Mouse (Mus musculus): ENCODE results near the gene Zfp866. TPM values are rescaled to one million over a fixed set of nuclear protein-coding genes. Genes with fewer than 3 reads are reported as not detected.
A peak's percentile ranks its signal among the peaks of the same experiment; 100 is the strongest.

The Zfp866 gene
- polyA plus RNA-seq, 1 experiment: 41.1 TPM

GRCm38 (mm10) chr8:69761814-69762445 is 29.0 kb downstream of the Zfp866 start:
- no peak overlapping the region for H3K9ac ChIP-seq (ENCODE audit: low read depth, poor library complexity, severe bottlenecking)
- no peak overlapping the region for H3K4me3 ChIP-seq (ENCODE audit: low read depth, low read length)
- TF ChIP-seq EP300 (IDR thresholded peaks at IDR 0.05; ENCODE audit: insufficient read depth, low read depth, low read length): no peak
- no peak for TF ChIP-seq POLR2A (IDR thresholded peaks at IDR 0.05; ENCODE audit: insufficient read depth, low read length)
- TF ChIP-seq CTCF (IDR thresholded peaks at IDR 0.05; ENCODE audit: low read depth, low read length): no peak
- peaks cover 5% of the 10 kb centered on the region; the same call in 1 of the 2 replicates for H3K9me3 ChIP-seq (replicated peaks; ENCODE audit: control insufficient read depth, insufficient read depth, low read length, poor library complexity, severe bottlenecking)
- no peaks in the 10 kb centered on the region for H3K4me1 ChIP-seq (ENCODE audit: control insufficient read depth, insufficient read depth, low read length)
- H3K36me3 ChIP-seq (ENCODE audit: control insufficient read depth, insufficient read depth, low read length, poor library complexity, severe bottlenecking): peaks cover 46% of the 10 kb centered on the region
- no peak overlapping the region for H3K27ac ChIP-seq (ENCODE audit: insufficient read depth, low read length)
- H3K27me3 ChIP-seq (ENCODE audit: control insufficient read depth, insufficient read depth, low read length, poor library complexity, severe bottlenecking): no peaks in the 10 kb centered on the region

DNA sequence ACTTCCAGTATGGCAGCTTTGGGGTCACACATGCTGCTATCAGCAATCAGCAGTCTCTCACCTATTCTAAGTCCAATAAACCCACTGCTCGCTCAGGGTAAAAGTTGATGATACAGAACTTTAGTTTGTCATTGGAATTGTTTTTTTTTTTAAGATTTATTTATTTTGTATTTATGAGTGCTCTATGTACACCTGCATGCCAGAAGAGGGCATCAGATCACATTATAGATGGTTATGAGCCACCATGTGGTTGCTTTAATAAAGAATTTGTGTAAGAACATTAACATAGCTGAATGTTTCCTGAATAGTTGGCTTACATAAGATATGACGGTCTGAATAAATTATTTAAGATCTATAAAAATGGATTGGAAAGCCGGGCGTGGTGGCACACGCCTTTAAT is 32.7 kb downstream of the Zfp866 start:
- TF ChIP-seq EP300 (IDR thresholded peaks at IDR 0.05; ENCODE audit: insufficient read depth, low read depth, low read length): no peak
- TF ChIP-seq CTCF (IDR thresholded peaks at IDR 0.05; ENCODE audit: low read depth, low read length): no peak
- no peak for TF ChIP-seq POLR2A (IDR thresholded peaks at IDR 0.05; ENCODE audit: insufficient read depth, low read length)
- H3K27me3 ChIP-seq (ENCODE audit: control insufficient read depth, insufficient read depth, low read length, poor library complexity, severe bottlenecking): no peaks in the 10 kb centered on the region
- no peak overlapping the region for H3K9ac ChIP-seq (ENCODE audit: low read depth, poor library complexity, severe bottlenecking)
- no peaks in the 10 kb centered on the region for H3K4me1 ChIP-seq (ENCODE audit: control insufficient read depth, insufficient read depth, low read length)
- no peak overlapping the region for H3K4me3 ChIP-seq (ENCODE audit: low read depth, low read length)
- no peak overlapping the region for H3K27ac ChIP-seq (ENCODE audit: insufficient read depth, low read length)
- H3K9me3 ChIP-seq (replicated peaks; ENCODE audit: control insufficient read depth, insufficient read depth, low read length, poor library complexity, severe bottlenecking): no peaks in the 10 kb centered on the region
- H3K36me3 ChIP-seq (ENCODE audit: control insufficient read depth, insufficient read depth, low read length, poor library complexity, severe bottlenecking): peaks cover 20% of the 10 kb centered on the region

GRCm38 (mm10) chr8:69752437-69752836 is 38.5 kb downstream of the Zfp866 start:
- Histone ChIP-seq H3K4me3 (ENCODE audit: low read depth, low read length) (no peak overlapping the region), H3K9ac (ENCODE audit: low read depth, poor library complexity, severe bottlenecking) (no peak overlapping the region), H3K27me3 (ENCODE audit: control insufficient read depth, insufficient read depth, low read length, poor library complexity, severe bottlenecking) (no peaks in the 10 kb centered on the region), H3K9me3 (replicated peaks; ENCODE audit: control insufficient read depth, insufficient read depth, low read length, poor library complexity, severe bottlenecking) (no peaks in the 10 kb centered on the region), H3K27ac (ENCODE audit: insufficient read depth, low read length) (no peak overlapping the region), H3K36me3 (ENCODE audit: control insufficient read depth, insufficient read depth, low read length, poor library complexity, severe bottlenecking) (peaks cover 4% of the 10 kb centered on the region), H3K4me1 (ENCODE audit: control insufficient read depth, insufficient read depth, low read length) (no peaks in the 10 kb centered on the region)
- no peak for TF ChIP-seq EP300 (IDR thresholded peaks at IDR 0.05; ENCODE audit: insufficient read depth, low read depth, low read length)
- TF ChIP-seq POLR2A (IDR thresholded peaks at IDR 0.05; ENCODE audit: insufficient read depth, low read length): no peak
- no peak for TF ChIP-seq CTCF (IDR thresholded peaks at IDR 0.05; ENCODE audit: low read depth, low read length)

DNA sequence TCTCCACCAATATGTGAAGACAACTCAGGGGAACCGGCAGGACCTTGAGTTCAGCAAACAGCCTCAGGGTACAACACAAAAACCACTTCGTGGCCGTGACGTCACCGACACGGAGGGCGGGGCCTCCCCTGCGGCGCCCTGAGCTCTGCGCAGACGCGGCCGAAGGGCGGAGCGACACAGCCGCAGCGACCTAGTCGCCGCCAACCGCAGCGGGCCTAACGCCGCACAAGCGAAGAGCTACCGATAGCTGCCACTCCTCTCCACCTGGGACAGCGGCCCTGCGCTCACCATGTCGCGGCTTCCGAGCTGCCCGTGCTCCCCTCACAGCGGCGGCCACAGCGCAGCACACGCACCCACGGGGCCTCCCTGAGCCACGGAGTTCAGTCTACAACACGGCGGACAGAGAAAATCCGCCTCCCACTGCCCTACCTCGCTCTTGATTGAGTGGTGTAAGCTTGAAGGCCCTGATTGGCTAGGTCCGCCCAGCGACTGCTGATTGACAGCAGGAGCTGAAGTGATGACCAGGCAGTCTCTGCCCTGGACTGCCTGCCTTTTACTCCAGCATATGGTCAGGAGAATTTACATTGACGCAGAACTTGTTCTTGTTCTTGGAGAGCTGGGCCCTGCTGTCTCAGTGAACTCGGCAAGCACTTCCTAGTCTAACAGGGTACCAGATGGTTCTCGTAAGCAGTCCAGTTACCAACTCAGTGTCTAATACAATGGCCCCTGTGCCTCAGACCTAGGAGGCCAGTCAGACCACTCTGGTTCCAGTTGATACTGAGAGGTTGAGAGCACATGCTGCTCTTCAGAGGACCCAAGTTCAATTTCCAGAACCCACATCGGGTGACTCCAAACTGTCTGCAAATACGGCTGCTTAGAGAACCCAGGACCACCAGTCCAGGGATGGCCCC is 41.2 kb downstream of the Zfp866 start, which contains the start of gene Zfp963:
Gene Zfp963, minus strand, starts transcription at position 427 of the 911 bp plus-strand sequence.
- Histone ChIP-seq H3K36me3 (ENCODE audit: control insufficient read depth, insufficient read depth, low read length, poor library complexity, severe bottlenecking) (no peaks in the 10 kb centered on the region), H3K9ac (ENCODE audit: low read depth, poor library complexity, severe bottlenecking) (peak within 1 kb of the TSS; percentile 49), H3K4me3 (ENCODE audit: low read depth, low read length) (peak within 1 kb of the TSS; percentile 75), H3K27ac (ENCODE audit: insufficient read depth, low read length) (peak within 1 kb of the TSS; percentile 54), H3K27me3 (ENCODE audit: control insufficient read depth, insufficient read depth, low read length, poor library complexity, severe bottlenecking) (no peaks in the 10 kb centered on the region), H3K4me1 (ENCODE audit: control insufficient read depth, insufficient read depth, low read length) (no peaks in the 10 kb centered on the region), H3K9me3 (replicated peaks; ENCODE audit: control insufficient read depth, insufficient read depth, low read length, poor library complexity, severe bottlenecking) (no peaks in the 10 kb centered on the region)
- no peak for TF ChIP-seq CTCF (IDR thresholded peaks at IDR 0.05; ENCODE audit: low read depth, low read length)
- peak; percentile 96 for TF ChIP-seq POLR2A (IDR thresholded peaks at IDR 0.05; ENCODE audit: insufficient read depth, low read length)

GRCm38 (mm10) chr8:69741231-69741630 is 49.7 kb downstream of the Zfp866 start:
- no peaks in the 10 kb centered on the region for H3K9me3 ChIP-seq (replicated peaks; ENCODE audit: control insufficient read depth, insufficient read depth, low read length, poor library complexity, severe bottlenecking)
- H3K4me1 ChIP-seq (ENCODE audit: control insufficient read depth, insufficient read depth, low read length): no peaks in the 10 kb centered on the region
- no peaks in the 10 kb centered on the region for H3K27me3 ChIP-seq (ENCODE audit: control insufficient read depth, insufficient read depth, low read length, poor library complexity, severe bottlenecking)
- no peak overlapping the region for H3K27ac ChIP-seq (ENCODE audit: insufficient read depth, low read length)
- no peak overlapping the region for H3K4me3 ChIP-seq (ENCODE audit: low read depth, low read length)
- no peak overlapping the region for H3K9ac ChIP-seq (ENCODE audit: low read depth, poor library complexity, severe bottlenecking)
- peaks cover 2% of the 10 kb centered on the region; the same call in 1 of the 2 replicates for H3K36me3 ChIP-seq (ENCODE audit: control insufficient read depth, insufficient read depth, low read length, poor library complexity, severe bottlenecking)
- TF ChIP-seq EP300 (IDR thresholded peaks at IDR 0.05; ENCODE audit: insufficient read depth, low read depth, low read length): no peak
- TF ChIP-seq POLR2A (IDR thresholded peaks at IDR 0.05; ENCODE audit: insufficient read depth, low read length): no peak
- TF ChIP-seq CTCF (IDR thresholded peaks at IDR 0.05; ENCODE audit: low read depth, low read length): no peak

- no peaks in the 10 kb centered on the region for H3K27me3 ChIP-seq (ENCODE audit: control insufficient read depth, insufficient read depth, low read length, poor library complexity, severe bottlenecking)
- peaks cover 2% of the 10 kb centered on the region; the same call in 1 of the 2 replicates for H3K36me3 ChIP-seq (ENCODE audit: control insufficient read depth, insufficient read depth, low read length, poor library complexity, severe bottlenecking)
- no peaks in the 10 kb centered on the region for H3K9me3 ChIP-seq (replicated peaks; ENCODE audit: control insufficient read depth, insufficient read depth, low read length, poor library complexity, severe bottlenecking)
- H3K27ac ChIP-seq (ENCODE audit: insufficient read depth, low read length): no peak overlapping the region
- H3K9ac ChIP-seq (ENCODE audit: low read depth, poor library complexity, severe bottlenecking): no peak overlapping the region
- H3K4me3 ChIP-seq (ENCODE audit: low read depth, low read length): no peak overlapping the region
- no peaks in the 10 kb centered on the region for H3K4me1 ChIP-seq (ENCODE audit: control insufficient read depth, insufficient read depth, low read length)
- TF ChIP-seq CTCF (IDR thresholded peaks at IDR 0.05; ENCODE audit: low read depth, low read length) (no peak), EP300 (IDR thresholded peaks at IDR 0.05; ENCODE audit: insufficient read depth, low read depth, low read length) (no peak), POLR2A (IDR thresholded peaks at IDR 0.05; ENCODE audit: insufficient read depth, low read length) (no peak)
These were observed 50.2 kb downstream of the Zfp866 start for GRCm38 (mm10) chr8:69740763-69741162.

All from ES-Bruce4 (cell line).